Mouse (Mus musculus) MEL (cell line): ENCODE results near the gene Lmx1b. TPM values are rescaled to one million over a fixed set of nuclear protein-coding genes. Genes with fewer than 3 reads are reported as not detected.

Experiments used
- DNase-seq: peaks from one replicate; pipeline ENCODE4 v3.0.0; 2011; ENCODE audit warnings: low read depth, low spot score
- H3K27ac ChIP-seq: 2 replicates; pipeline ENCODE4 v1.5.1; 2012; ENCODE audit warnings: low read depth, mild to moderate bottlenecking, control low read depth, low read length, moderate library complexity; ENCODE audit not compliant: control insufficient read depth
- H3K27me3 ChIP-seq, 2 experiments: fragments of 150-350 bp in 1 of 2; sonication (generic) in 1 of 2; 2 replicates each; pipeline ENCODE4 v1.6.1; 2012; ENCODE audit warnings: low read length in 2 of 2, mild to moderate bottlenecking in 2 of 2, improper control_type of control experiment in 1 of 2, moderate library complexity in 1 of 2; ENCODE audit not compliant: insufficient read depth in 2 of 2, control insufficient read depth in 1 of 2
- H3K36me3 ChIP-seq, 2 experiments: 2 replicates each; pipeline ENCODE4 v1.6.1; 2012 to 2014; ENCODE audit warnings: low read length in 2 of 2, improper control_type of control experiment in 1 of 2, inconsistent platforms in 1 of 2, mild to moderate bottlenecking in 1 of 2; ENCODE audit not compliant: insufficient read depth in 2 of 2, control insufficient read depth in 1 of 2
- H3K4me1 ChIP-seq, 2 experiments: fragments of 150-350 bp in 1 of 2; sonication (generic) in 1 of 2; 2 replicates each; pipeline ENCODE4 v1.6.1; 2012; ENCODE audit warnings: low read length in 2 of 2, improper control_type of control experiment in 1 of 2, mild to moderate bottlenecking in 1 of 2; ENCODE audit not compliant: insufficient read depth in 2 of 2, control insufficient read depth in 1 of 2
- H3K4me3 ChIP-seq, 2 experiments: fragments of 150-350 bp in 1 of 2; sonication (generic) in 1 of 2; 2 replicates each; pipeline ENCODE4 v1.5.1; 2012; ENCODE audit warnings: low read depth in 2 of 2, low read length in 2 of 2, mild to moderate bottlenecking in 2 of 2, moderate library complexity in 2 of 2, control low read depth in 1 of 2, improper control_type of control experiment in 1 of 2; ENCODE audit not compliant: control insufficient read depth in 1 of 2, insufficient read depth in 1 of 2
- H3K79me2 ChIP-seq: 2 replicates; pipeline ENCODE4 v1.6.1; 2012; ENCODE audit warnings: mild to moderate bottlenecking, low read length, moderate library complexity; ENCODE audit not compliant: control insufficient read depth, poor library complexity, insufficient read depth
- H3K9ac ChIP-seq: 2 replicates; pipeline ENCODE4 v1.6.1; 2012; ENCODE audit warnings: low read depth, mild to moderate bottlenecking, control low read depth, low read length, moderate library complexity; ENCODE audit not compliant: control insufficient read depth, poor library complexity, severe bottlenecking
- H3K9me3 ChIP-seq: fragments of 150-350 bp; sonication (generic); replicated peaks from 2 replicates; pipeline ENCODE4 v1.6.1; 2012; ENCODE audit warnings: mild to moderate bottlenecking, low read length, improper control_type of control experiment, moderate library complexity; ENCODE audit not compliant: insufficient read depth
- CTCF ChIP-seq, 3 experiments: IDR thresholded peaks in 2 of 3; conservative IDR thresholded peaks in 1 of 3; 2 replicates each; pipeline ENCODE4 v1.5.1; 2011 to 2012; ENCODE audit warnings: low read length in 3 of 3, low read depth in 2 of 3, mild to moderate bottlenecking in 2 of 3, improper control_type of control experiment in 1 of 3, inconsistent platforms in 1 of 3, mixed read lengths in 1 of 3, moderate library complexity in 1 of 3; ENCODE audit not compliant: control insufficient read depth in 1 of 3, insufficient read depth in 1 of 3, poor library complexity in 1 of 3, severe bottlenecking in 1 of 3
- E2F4 ChIP-seq: IDR thresholded peaks from 2 replicates; pipeline ENCODE4 v1.6.1; 2011; ENCODE audit warnings: low read depth, low read length, improper control_type of control experiment, borderline replicate concordance
- EP300 ChIP-seq, 2 experiments: IDR thresholded peaks; 2 replicates each; pipeline ENCODE4 v1.6.1; 2011; ENCODE audit warnings: improper control_type of control experiment in 2 of 2, low read length in 2 of 2, low read depth in 1 of 2, mild to moderate bottlenecking in 1 of 2
- GABPA ChIP-seq: IDR thresholded peaks from 2 replicates; pipeline ENCODE4 v1.6.1; 2012; ENCODE audit warnings: low read depth, mild to moderate bottlenecking, inconsistent platforms, low read length, improper control_type of control experiment, moderate library complexity
- JUND ChIP-seq: IDR thresholded peaks from 2 replicates; pipeline ENCODE4 v1.6.1; 2011; ENCODE audit warnings: low read depth, mild to moderate bottlenecking, improper control_type of control experiment, low read length
- KAT2A ChIP-seq: conservative IDR thresholded peaks from 2 replicates; pipeline ENCODE4 v1.6.1; 2012; ENCODE audit warnings: low read depth, low read length, improper control_type of control experiment, inconsistent platforms
- MYC ChIP-seq: IDR thresholded peaks from 2 replicates; pipeline ENCODE4 v1.6.1; 2011; ENCODE audit warnings: low read depth, mild to moderate bottlenecking, low read length, improper control_type of control experiment, moderate library complexity
- SMC3 ChIP-seq: IDR thresholded peaks from 2 replicates; pipeline ENCODE4 v1.6.1; 2011; ENCODE audit warnings: low read depth, low read length, improper control_type of control experiment
- USF1 ChIP-seq: IDR thresholded peaks from 2 replicates; pipeline ENCODE4 v1.6.1; 2014; ENCODE audit warnings: low read depth, mild to moderate bottlenecking, inconsistent platforms, low read length, improper control_type of control experiment, moderate library complexity
- ZC3H11A ChIP-seq: IDR thresholded peaks from 2 replicates; pipeline ENCODE4 v1.6.1; 2012; ENCODE audit warnings: low read depth, mild to moderate bottlenecking, inconsistent platforms, low read length, improper control_type of control experiment
- ZKSCAN1 ChIP-seq: IDR thresholded peaks from 2 replicates; pipeline ENCODE4 v1.6.1; 2012; ENCODE audit warnings: low read depth, mild to moderate bottlenecking, inconsistent platforms, low read length, improper control_type of control experiment, moderate library complexity
- ZMIZ1 ChIP-seq: IDR thresholded peaks from 2 replicates; pipeline ENCODE4 v1.6.1; 2012; ENCODE audit warnings: low read depth, mild to moderate bottlenecking, inconsistent platforms, low read length, improper control_type of control experiment, moderate library complexity
- polyA plus RNA-seq, 2 experiments: library from polyadenylated mRNA; stranded (reverse) in 1 of 2; unstranded in 1 of 2; fragments of >175 nt in 1 of 2; fragments of >200 nt in 1 of 2; gene quantifications; 2 replicates each; pipeline versions ENCODE4 v1.2.1 to v1.2.4; 2012; ENCODE audit warnings: low replicate concordance in 2 of 2, low read depth in 1 of 2; ENCODE audit not compliant: insufficient read length in 2 of 2, insufficient read depth in 1 of 2, missing spikeins in 1 of 2
- total RNA-seq: library from RNA; depleted of rRNA; stranded (reverse); fragments of 300-350 nt; gene quantifications from 2 replicates; pipeline ENCODE4 v1.2.3, GENCODE M21; 2012

Lmx1b gene
- total and polyA plus RNA-seq, 3 experiments = not detected

- Histone ChIP-seq H3K79me2 (no peaks in the 10 kb centered on the region), H3K27ac (no peak overlapping the region), H3K9me3 (no peaks in the 10 kb centered on the region), H3K4me3 (no peak overlapping the region), H3K36me3 (no peaks in the 10 kb centered on the region), H3K9ac (no peak overlapping the region), H3K4me1 (no peaks in the 10 kb centered on the region), H3K27me3 (no peaks in the 10 kb centered on the region; a peak in 1 of 4 replicates)
- TF ChIP-seq JUND (no peak), SMC3 (peak; percentile 30; the same call in 1 of the 2 replicates), CTCF (IDR thresholded peaks at IDR 0.05 in 2 of 3, conservative IDR thresholded peaks at IDR 0.05 in 1 of 3; ENCODE audit: control insufficient read depth in 1 of 3, insufficient read depth in 1 of 3, low read depth in 2 of 3, low read length in 3 of 3, poor library complexity in 1 of 3, severe bottlenecking in 1 of 3) (peak; percentile 45 to 74 (median 45))
- no peak for DNase-seq
Measured at GRCm38 (mm10) chr2:33642650-33643458, 2.5 kb upstream of the Lmx1b start.

GRCm38 (mm10) chr2:33641859-33642571 is 1.7 kb upstream of the Lmx1b start:
- no peaks in the 10 kb centered on the region for H3K36me3 ChIP-seq
- H3K27ac ChIP-seq = no peak overlapping the region
- no peak overlapping the region for H3K4me3 ChIP-seq
- no peak for TF ChIP-seq USF1
- TF ChIP-seq KAT2A = no peak
- no peak for TF ChIP-seq ZKSCAN1
- no peaks in the 10 kb centered on the region for H3K4me1 ChIP-seq
- no peaks in the 10 kb centered on the region; a peak in 1 of 4 replicates for H3K27me3 ChIP-seq
- H3K9me3 ChIP-seq = no peaks in the 10 kb centered on the region
- H3K79me2 ChIP-seq = no peaks in the 10 kb centered on the region
- no peak for DNase-seq
- H3K9ac ChIP-seq = no peak overlapping the region

- Histone ChIP-seq H3K9ac (no peak overlapping the region), H3K36me3 (no peaks in the 10 kb centered on the region), H3K27ac (no peak overlapping the region), H3K9me3 (no peaks in the 10 kb centered on the region), H3K4me3 (no peak overlapping the region), H3K79me2 (no peaks in the 10 kb centered on the region), H3K4me1 (no peaks in the 10 kb centered on the region), H3K27me3 (no peaks in the 10 kb centered on the region; a peak in 1 of 4 replicates)
- no peak for TF ChIP-seq ZC3H11A
- TF ChIP-seq GABPA = no peak
- TF ChIP-seq MYC = no peak
- TF ChIP-seq ZMIZ1 = no peak
- TF ChIP-seq SMC3 = no peak
- no peak for TF ChIP-seq EP300 (IDR thresholded peaks at IDR 0.05; ENCODE audit: low read depth in 1 of 2, low read length in 2 of 2)
- no peak for TF ChIP-seq E2F4
- DNase-seq = no peak
Measured at GRCm38 (mm10) chr2:33640978-33641858, 907 bp upstream of the Lmx1b start.
